ENCODE assay signal across 17 mouse cellular contexts in the genomic region with DNA sequence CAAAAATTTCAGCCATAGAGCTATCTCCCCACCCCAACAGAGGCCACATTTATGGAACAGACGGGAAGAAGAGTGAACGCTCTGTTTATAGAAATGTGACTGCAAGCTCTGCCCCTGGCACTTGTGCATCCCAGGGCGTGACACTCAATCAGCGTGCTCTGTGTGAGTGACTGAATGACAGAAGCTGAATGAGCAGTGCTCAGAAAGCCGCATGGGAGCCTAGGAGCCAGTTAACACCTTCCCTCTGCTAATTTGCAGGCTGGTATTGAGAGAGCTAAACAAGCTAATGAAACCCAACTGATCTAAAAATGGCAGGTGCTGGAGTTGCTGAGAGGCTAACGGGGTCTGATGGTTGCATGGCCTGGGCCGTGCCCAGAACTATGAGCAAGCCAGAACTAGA.
A peak's percentile ranks its signal among the peaks of the same experiment; 100 is the strongest.
DNase-seq lines count a peak whose midpoint lies in the region; ATAC-seq and TF ChIP-seq lines count a peak whose summit lies in the region.
"Had no signal": no experiment of that assay in that cellular context is flagged by ENCODE, and none has a peak within 500 bp of the region (broad histone marks: within the 10 kb centered on the region; RNA-seq: fewer than 3 reads in every experiment).

No protein-coding gene starts in this region.

- no peak for ATAC-seq in forebrain, embryonic 15.5 days (replicated peaks)
- no peak for ATAC-seq in forebrain, embryonic 13.5 days
- no peak for ATAC-seq in erythroid progenitor cell, adult 5-6 weeks (replicated peaks; ENCODE audit: low FRiP score, poor library complexity, severe bottlenecking)
- ATAC-seq: forebrain, embryonic 16.5 days had no signal

- H3K27me3 ChIP-seq in forebrain, embryonic 15.5 days, result peaks cover 3% of the 10 kb centered on the region; the same call in 1 of the 2 replicates
- H3K27me3 ChIP-seq in forebrain, embryonic 13.5 days, result peaks cover 25% of the 10 kb centered on the region
- H3K27me3 ChIP-seq: embryonic facial prominence, embryonic 12.5 days had no signal

- H3K4me2 ChIP-seq in forebrain, embryonic 15.5 days (replicated peaks), result no peak overlapping the region
- no peak overlapping the region for H3K4me2 ChIP-seq in forebrain, embryonic 13.5 days
- H3K4me2 ChIP-seq: embryonic facial prominence, embryonic 12.5 days had no signal

- no peak overlapping the region for H3K9ac ChIP-seq in forebrain, embryonic 15.5 days (replicated peaks)
- H3K9ac ChIP-seq in forebrain, embryonic 13.5 days, result no peak overlapping the region
- H3K9ac ChIP-seq: embryonic facial prominence, embryonic 12.5 days had no signal

- H3K27ac ChIP-seq in forebrain, embryonic 15.5 days (replicated peaks), result 0 out of 2 replicates have a peak overlapping the region, but pooled peaks have one; percentile 10
- no peak overlapping the region for H3K27ac ChIP-seq in forebrain, embryonic 13.5 days
- H3K27ac ChIP-seq in left cerebral cortex, adult 2 months, result peak overlapping the region; percentile 58; the same call in 1 of the 2 replicates
- H3K27ac ChIP-seq: embryonic facial prominence, embryonic 10.5 days; embryonic facial prominence, embryonic 12.5 days; forebrain, embryonic 10.5 days had no signal

- intact Hi-C loops in left cerebral cortex, adult 2 months (cut with DNase I), result no loop called here

- H3K4me1 ChIP-seq in forebrain, embryonic 15.5 days, result peaks cover 33% of the 10 kb centered on the region
- peaks cover 36% of the 10 kb centered on the region for H3K4me1 ChIP-seq in forebrain, embryonic 13.5 days

- no peaks in the 10 kb centered on the region for H3K9me3 ChIP-seq in forebrain, embryonic 15.5 days
- no peaks in the 10 kb centered on the region for H3K9me3 ChIP-seq in forebrain, embryonic 13.5 days (replicated peaks)
- H3K9me3 ChIP-seq: embryonic facial prominence, embryonic 10.5 days; embryonic facial prominence, embryonic 12.5 days; forebrain, embryonic 10.5 days had no signal

- H3K4me3 ChIP-seq in forebrain, embryonic 15.5 days, result no peak overlapping the region
- H3K4me3 ChIP-seq in forebrain, embryonic 13.5 days, result no peak overlapping the region
- no peak overlapping the region for H3K4me3 ChIP-seq in left cerebral cortex, adult 2 months
- H3K4me3 ChIP-seq: embryonic facial prominence, embryonic 10.5 days; embryonic facial prominence, embryonic 12.5 days; forebrain, embryonic 10.5 days had no signal

- DNase-seq in left cerebral cortex, adult 2 months (ENCODE audit: extremely low spot score in 1 of 2, low spot score in 2 of 2), result no peak
- no peak for DNase-seq in left cerebral cortex, adult 11 months (ENCODE audit: low spot score)
- DNase-seq: adrenal gland, adult 2 months; adrenal gland, postnatal 10 days; adrenal gland, postnatal 25 days; cerebellum, adult 11-12 months; cerebellum, adult 2 months; cerebellum, adult 9-10 months; cerebellum, postnatal 10 days; cerebellum, postnatal 25 days had no signal

- WGBS in forebrain, embryonic 15.5 days, result 39% methylated on average over 7 of the region's 7 CpGs
- 53% methylated on average over 7 of the region's 7 CpGs for WGBS in forebrain, embryonic 13.5 days

- no peaks in the 10 kb centered on the region for H3K36me3 ChIP-seq in forebrain, embryonic 15.5 days
- no peaks in the 10 kb centered on the region for H3K36me3 ChIP-seq in forebrain, embryonic 13.5 days (ENCODE audit: poor library complexity, severe bottlenecking)
- H3K36me3 ChIP-seq: embryonic facial prominence, embryonic 10.5 days; embryonic facial prominence, embryonic 12.5 days; forebrain, embryonic 10.5 days had no signal

- TF ChIP-seq CTCF in left cerebral cortex, adult 2 months (IDR thresholded peaks at IDR 0.05), result no peak
